Mouse (Mus musculus) liver, embryonic 13.5 days (tissue): Measurements from ENCODE around the gene C1galt1. TPM values are rescaled to one million over a fixed set of nuclear protein-coding genes. Genes with fewer than 3 reads are reported as not detected.

Experiments
- ATAC-seq: fragments of 200-750 bp; cut with Nextera tagmentation; 2 replicates; pipeline ENCODE4 v1.8.0; 2017; ENCODE audit warnings: low read depth, mild to moderate bottlenecking, moderate number of reproducible peaks, moderate library complexity
- DNase-seq: peaks from one replicate; pipeline ENCODE4 v3.0.0; 2022
- H3K27ac ChIP-seq: fragments of 300-500 bp; sonication (generic); 2 replicates; pipeline ENCODE4 v1.5.1; 2015; ENCODE audit warnings: moderate library complexity, mild to moderate bottlenecking, inconsistent platforms
- H3K27me3 ChIP-seq: fragments of 300-500 bp; sonication (generic); 2 replicates; pipeline ENCODE4 v1.6.1; 2015; ENCODE audit warnings: mild to moderate bottlenecking, inconsistent platforms
- H3K36me3 ChIP-seq: fragments of 300-500 bp; sonication (generic); 2 replicates; pipeline ENCODE4 v1.6.1; 2015; ENCODE audit warnings: mild to moderate bottlenecking, inconsistent platforms
- H3K4me1 ChIP-seq: fragments of 300-500 bp; sonication (generic); replicated peaks from 2 replicates; pipeline ENCODE4 v1.6.1; 2015; ENCODE audit warnings: inconsistent platforms
- H3K4me2 ChIP-seq: fragments of 300-500 bp; sonication (generic); 2 replicates; pipeline ENCODE4 v1.6.1; 2015; ENCODE audit warnings: inconsistent platforms, mild to moderate bottlenecking, moderate library complexity
- H3K4me3 ChIP-seq: fragments of 300-500 bp; sonication (generic); replicated peaks from 2 replicates; pipeline ENCODE4 v1.5.1; 2015; ENCODE audit warnings: mild to moderate bottlenecking, inconsistent platforms
- H3K9ac ChIP-seq: fragments of 300-500 bp; sonication (generic); 2 replicates; pipeline ENCODE4 v1.6.1; 2015; ENCODE audit warnings: mild to moderate bottlenecking, inconsistent platforms
- H3K9me3 ChIP-seq: fragments of 300-500 bp; sonication (generic); replicated peaks from 2 replicates; pipeline ENCODE4 v1.6.1; 2016; ENCODE audit warnings: inconsistent platforms
- WGBS: fragments of 180-500 bp; shearing (Covaris S2); methylation state at CpG from one replicate; pipeline ENCODE4 v1.1.7; 2015; ENCODE audit not compliant: insufficient replicate concordance; 5-methylcytosine and 5-hydroxymethylcytosine counted together
- polyA plus RNA-seq: library from polyadenylated mRNA; unstranded; fragments of >200 nt; fragmentation: Nextera tagmentation; extraction: Ambion mirVana; gene quantifications from 2 replicates; pipeline ENCODE4 v1.2.1, GENCODE M21; 2015

The C1galt1 gene
- polyA plus RNA-seq, 1 experiment from 2014 or later: 4.0 TPM

DNA sequence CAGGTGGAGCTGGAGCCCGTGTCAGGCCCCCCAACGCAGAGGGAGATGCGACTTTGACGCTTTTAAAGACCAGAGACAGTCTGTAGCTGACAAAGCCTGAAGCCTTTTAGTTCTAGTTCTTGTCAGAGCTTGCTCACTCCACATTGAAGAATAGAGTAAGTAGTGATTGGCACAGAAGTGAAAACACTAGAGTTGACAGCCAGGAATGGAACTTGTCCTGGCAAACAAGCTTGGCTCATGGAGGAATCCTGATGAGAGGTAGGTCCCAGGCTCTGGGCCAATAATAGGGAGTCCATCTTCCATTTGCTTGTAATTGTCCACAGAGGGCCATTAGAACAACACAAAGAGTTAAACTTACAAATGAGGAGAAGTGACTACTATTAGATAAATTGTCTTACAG, 18.7 kb downstream of the C1galt1 start:
- 81% methylated on average over 4 of the region's 4 CpGs for WGBS
- no peak for ATAC-seq
- peaks cover 11% of the 10 kb centered on the region for H3K4me1 ChIP-seq
- H3K27ac ChIP-seq: no peak overlapping the region
- no peak overlapping the region for H3K4me3 ChIP-seq
- no peaks in the 10 kb centered on the region for H3K27me3 ChIP-seq
- peaks cover 31% of the 10 kb centered on the region for H3K36me3 ChIP-seq
- no peak overlapping the region for H3K9ac ChIP-seq
- DNase-seq: no peak
- H3K4me2 ChIP-seq: no peak overlapping the region
- H3K9me3 ChIP-seq: no peaks in the 10 kb centered on the region

DNA sequence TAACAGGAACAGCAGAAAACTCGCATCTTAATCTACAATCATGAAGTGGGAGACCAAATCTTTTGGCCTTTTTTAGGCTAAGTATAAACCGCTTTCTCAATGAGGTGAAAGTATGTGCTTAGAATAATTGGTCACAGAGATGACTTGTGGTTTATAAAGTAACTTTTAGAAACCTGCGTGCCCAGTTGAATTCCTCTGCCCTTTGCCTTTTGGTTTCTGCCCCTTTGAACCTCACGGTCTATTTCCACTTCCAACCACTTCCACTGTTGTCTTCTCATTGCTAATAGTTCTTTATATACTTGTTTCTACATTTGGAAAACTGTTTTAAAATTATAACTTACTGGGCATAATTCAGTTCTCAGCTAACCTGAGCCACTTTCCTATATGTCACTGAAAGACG, 32.2 kb downstream of the C1galt1 start:
- DNase-seq: no peak
- H3K27me3 ChIP-seq: no peaks in the 10 kb centered on the region
- H3K4me3 ChIP-seq: no peak overlapping the region
- WGBS: 83% methylated on average over 5 of the region's 5 CpGs
- H3K4me2 ChIP-seq: no peak overlapping the region
- no peak for ATAC-seq
- H3K9ac ChIP-seq: no peak overlapping the region
- peaks cover 4% of the 10 kb centered on the region; the same call in 1 of the 2 replicates for H3K36me3 ChIP-seq
- H3K9me3 ChIP-seq: no peaks in the 10 kb centered on the region
- H3K27ac ChIP-seq: no peak overlapping the region
- no peaks in the 10 kb centered on the region for H3K4me1 ChIP-seq

DNA sequence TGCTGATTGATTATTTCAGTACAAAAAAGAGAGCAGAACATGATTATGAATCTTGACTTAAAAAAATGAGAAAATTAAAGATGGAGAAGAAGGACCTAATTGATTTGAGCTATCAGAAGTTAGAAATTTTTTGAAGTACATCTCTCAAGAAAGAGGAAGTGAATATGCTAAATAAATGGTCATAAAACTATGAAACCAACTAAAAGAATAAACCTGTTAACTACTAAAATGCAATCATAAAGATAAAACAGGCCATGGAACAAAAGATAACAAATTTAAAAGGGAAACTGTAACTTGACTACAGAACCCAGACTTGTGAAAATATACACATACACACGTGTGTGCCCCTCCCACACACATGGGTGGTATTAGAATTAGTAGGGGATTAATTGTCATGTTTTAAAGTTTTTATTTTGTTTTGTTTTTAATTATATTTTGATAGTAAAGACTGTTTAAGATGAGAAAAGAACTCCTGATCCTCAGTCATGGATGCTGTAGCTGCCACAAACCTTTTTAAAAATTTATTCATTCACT, 37.0 kb downstream of the C1galt1 start:
- DNase-seq: no peak
- H3K27me3 ChIP-seq: no peaks in the 10 kb centered on the region
- H3K27ac ChIP-seq: no peak overlapping the region
- WGBS: 42% methylated on average over 1 of the region's 1 CpGs
- H3K9ac ChIP-seq: no peak overlapping the region
- ATAC-seq: no peak
- no peaks in the 10 kb centered on the region for H3K9me3 ChIP-seq
- H3K4me2 ChIP-seq: no peak overlapping the region
- H3K4me1 ChIP-seq: no peaks in the 10 kb centered on the region
- no peaks in the 10 kb centered on the region for H3K36me3 ChIP-seq
- no peak overlapping the region for H3K4me3 ChIP-seq

DNA sequence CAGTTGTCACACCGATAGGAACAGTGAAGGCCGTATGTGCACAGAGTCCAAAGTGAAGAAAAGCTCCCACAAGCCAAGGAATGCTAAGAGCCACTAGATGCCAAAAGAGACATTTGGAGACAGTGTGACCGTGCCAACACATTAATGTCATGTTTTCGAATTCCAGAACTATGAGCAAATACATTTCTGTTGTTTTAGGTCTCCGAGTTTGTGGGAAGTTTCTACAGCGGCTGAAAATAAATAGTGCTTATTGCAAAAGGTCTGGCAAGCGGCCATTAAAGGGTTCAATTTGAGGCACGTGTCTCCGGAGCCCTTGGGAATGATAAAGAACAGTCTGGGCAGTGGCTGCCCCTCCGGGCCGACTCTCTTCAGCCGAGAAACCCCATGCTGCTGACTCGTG, 37.9 kb downstream of the C1galt1 start:
- no peak for ATAC-seq
- H3K9me3 ChIP-seq: no peaks in the 10 kb centered on the region
- no peaks in the 10 kb centered on the region for H3K27me3 ChIP-seq
- H3K9ac ChIP-seq: no peak overlapping the region
- no peaks in the 10 kb centered on the region for H3K36me3 ChIP-seq
- no peak for DNase-seq
- H3K4me3 ChIP-seq: no peak overlapping the region
- no peak overlapping the region for H3K4me2 ChIP-seq
- no peaks in the 10 kb centered on the region for H3K4me1 ChIP-seq
- WGBS: 72% methylated on average over 13 of the region's 13 CpGs
- no peak overlapping the region for H3K27ac ChIP-seq

DNA sequence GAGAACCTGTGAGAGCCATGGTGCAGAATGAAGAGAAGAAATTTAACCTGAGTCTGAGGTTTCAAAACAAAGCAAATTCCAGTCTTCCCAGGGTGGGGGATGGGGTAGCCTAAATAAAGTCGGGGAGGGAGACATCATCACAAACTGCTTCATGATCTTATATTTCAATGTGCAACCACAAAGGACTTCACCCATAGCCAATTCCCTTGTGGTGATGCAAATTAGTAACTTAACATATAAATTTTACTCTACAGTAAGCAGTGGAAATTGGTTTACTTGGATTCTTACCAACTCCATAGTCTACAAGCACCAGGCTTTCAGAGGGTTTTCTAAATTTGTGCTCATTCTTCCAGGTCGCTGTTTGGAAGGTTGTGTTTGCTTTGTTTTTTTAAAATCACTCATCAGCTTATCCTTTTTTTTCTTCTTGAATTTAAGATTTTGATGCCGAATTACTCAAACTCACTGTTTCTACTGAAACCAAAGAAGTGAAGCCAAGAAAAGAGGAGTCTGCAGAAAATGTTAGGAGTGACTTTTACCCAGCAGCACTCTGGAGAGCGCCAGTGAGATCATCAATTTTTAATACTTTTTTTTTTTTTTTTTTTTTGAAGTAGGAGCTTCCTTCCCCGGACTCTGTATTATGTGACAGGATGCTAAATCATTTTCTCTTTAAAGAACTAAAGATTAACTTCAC, 41.5 kb downstream of the C1galt1 start:
- Histone ChIP-seq H3K27ac (no peak overlapping the region), H3K9me3 (no peaks in the 10 kb centered on the region), H3K9ac (no peak overlapping the region), H3K4me3 (no peak overlapping the region), H3K36me3 (no peaks in the 10 kb centered on the region), H3K4me1 (no peaks in the 10 kb centered on the region), H3K27me3 (no peaks in the 10 kb centered on the region), H3K4me2 (no peak overlapping the region)
- no peak for ATAC-seq
- whole genome bisulfite sequencing: 53% methylated on average over 5 of the region's 5 CpGs
- no peak for DNase-seq

DNA sequence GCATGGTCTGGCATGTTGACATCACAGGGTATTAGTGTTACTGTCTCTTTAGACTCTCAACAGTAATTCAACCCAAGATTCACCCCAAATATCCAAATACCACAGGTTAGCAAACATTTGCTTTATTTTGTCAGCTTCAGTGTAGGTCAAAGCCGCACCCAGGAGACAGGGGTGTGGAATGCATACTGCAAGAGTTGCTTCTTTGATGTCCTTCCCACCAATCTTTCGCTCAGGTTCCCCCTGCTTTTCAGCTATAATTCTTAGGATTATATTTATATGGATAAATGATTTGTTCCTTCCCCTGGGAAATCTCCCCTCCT, 42.0 kb downstream of the C1galt1 start:
- H3K36me3 ChIP-seq: no peaks in the 10 kb centered on the region
- no peak for ATAC-seq
- H3K4me1 ChIP-seq: no peaks in the 10 kb centered on the region
- WGBS: 63% methylated on average over 2 of the region's 2 CpGs
- no peak overlapping the region for H3K27ac ChIP-seq
- no peak for DNase-seq
- no peak overlapping the region for H3K4me3 ChIP-seq
- no peaks in the 10 kb centered on the region for H3K9me3 ChIP-seq
- no peak overlapping the region for H3K4me2 ChIP-seq
- no peak overlapping the region for H3K9ac ChIP-seq
- H3K27me3 ChIP-seq: no peaks in the 10 kb centered on the region

DNA sequence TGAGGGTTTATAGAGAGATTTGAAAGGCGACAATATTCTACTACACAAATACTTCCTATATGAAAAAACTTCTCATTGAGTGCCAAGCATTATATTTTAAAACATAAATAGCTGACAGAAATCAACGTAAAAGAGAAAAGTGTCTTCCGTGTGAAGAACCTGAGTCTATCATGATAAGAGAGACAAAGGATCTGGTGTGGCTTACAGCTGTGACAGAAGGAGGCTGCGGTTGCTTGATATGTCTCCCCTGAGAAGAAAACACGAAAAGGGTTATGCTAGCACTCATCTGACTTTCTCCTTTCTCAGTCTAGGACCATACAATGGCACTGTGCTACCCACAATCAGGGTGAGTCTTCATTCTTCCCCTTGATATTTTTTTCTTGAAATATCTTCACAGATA, 51.7 kb downstream of the C1galt1 start:
- Histone ChIP-seq H3K4me1 (peaks cover 6% of the 10 kb centered on the region; the same call in 1 of the 2 replicates), H3K27me3 (no peaks in the 10 kb centered on the region), H3K36me3 (no peaks in the 10 kb centered on the region), H3K4me3 (no peak overlapping the region), H3K27ac (no peak overlapping the region), H3K9ac (no peak overlapping the region), H3K4me2 (no peak overlapping the region), H3K9me3 (no peaks in the 10 kb centered on the region)
- no peak for ATAC-seq
- 43% methylated on average over 5 of the region's 5 CpGs for WGBS
- no peak for DNase-seq

DNA sequence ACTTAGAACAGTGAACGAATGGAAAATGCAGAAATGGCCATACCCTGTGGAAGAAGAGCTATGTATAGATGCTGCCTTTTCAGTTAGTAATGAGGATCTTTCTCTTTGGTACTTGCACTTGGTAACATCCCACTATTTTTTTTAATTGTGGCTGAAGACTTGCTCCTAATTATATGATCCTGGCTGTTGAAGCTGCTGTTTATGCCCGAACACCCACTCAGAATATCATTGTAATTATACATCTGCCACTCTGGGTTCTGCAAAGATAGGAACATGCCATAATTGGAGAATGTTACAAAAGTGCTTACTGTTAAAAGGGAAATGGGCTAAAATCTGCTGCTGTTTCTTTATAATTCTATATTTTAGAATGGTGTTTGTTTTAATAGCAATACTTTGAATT, 67.4 kb downstream of the C1galt1 start:
- DNase-seq (no peak), ATAC-seq (no peak)
- no peaks in the 10 kb centered on the region for H3K27me3 ChIP-seq
- no peaks in the 10 kb centered on the region for H3K4me1 ChIP-seq
- WGBS: 44% methylated on average over 2 of the region's 2 CpGs
- no peaks in the 10 kb centered on the region for H3K9me3 ChIP-seq
- no peak overlapping the region for H3K4me2 ChIP-seq
- H3K9ac ChIP-seq: no peak overlapping the region
- no peaks in the 10 kb centered on the region for H3K36me3 ChIP-seq
- H3K27ac ChIP-seq: no peak overlapping the region
- H3K4me3 ChIP-seq: no peak overlapping the region

Other genes starting within 250 kb of the C1galt1 start
- gene Asns, start 151.6 kb upstream of the C1galt1 start, polyA plus RNA-seq: 375 and 414 TPM in 2 replicates